Mouse (Mus musculus): ENCODE results near the gene Nrl.

DNA sequence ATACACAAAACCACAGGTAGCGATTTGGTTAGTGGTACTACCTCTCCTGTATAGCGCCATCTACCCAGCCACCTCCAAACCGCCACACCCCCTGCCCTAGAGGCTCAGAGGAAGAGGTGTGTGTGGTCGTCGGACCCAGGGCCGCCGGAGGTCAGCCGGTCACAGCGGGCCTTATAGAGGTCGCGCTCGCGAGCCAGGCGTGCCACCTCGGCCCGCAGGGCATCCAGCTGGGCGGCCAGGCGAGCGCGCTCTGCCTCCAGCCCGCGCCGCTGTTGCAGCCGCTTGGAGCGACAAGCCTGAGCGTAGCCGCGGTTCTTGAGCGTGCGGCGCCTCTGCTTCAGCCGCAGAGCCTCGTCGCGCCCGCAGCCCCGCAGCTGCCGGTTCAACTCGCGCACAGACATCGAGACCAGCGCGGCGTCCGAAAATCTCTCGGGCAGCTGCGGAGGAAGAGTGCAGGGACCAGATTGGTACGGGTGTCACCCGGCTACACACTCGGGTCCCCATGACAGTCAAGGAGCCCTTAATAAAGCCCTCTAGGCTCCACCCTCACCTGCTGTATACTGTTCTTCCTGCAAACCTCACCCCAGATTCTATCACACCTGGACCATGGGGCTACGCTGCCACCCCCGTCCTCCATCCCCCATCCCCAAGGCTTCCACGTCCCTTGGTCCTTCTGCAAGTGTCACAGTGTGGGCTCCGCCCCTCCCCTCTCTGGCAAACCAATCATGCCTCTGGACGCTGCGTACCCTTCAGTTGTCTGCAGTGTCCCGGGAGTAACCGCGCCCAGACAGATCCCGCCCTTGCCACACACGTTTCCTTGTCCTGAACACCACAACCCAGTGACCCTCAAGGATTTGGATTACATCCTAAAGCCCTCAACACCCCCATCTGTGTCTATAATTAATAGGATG, 4.1 kb downstream of the Nrl start:
- TF ChIP-seq POLR2A (IDR thresholded peaks at IDR 0.05; ENCODE audit: insufficient read depth, low read depth, low read length) (no peak), CTCF (IDR thresholded peaks at IDR 0.05; ENCODE audit: insufficient read depth, low read depth, low read length) (no peak)

Data from olfactory bulb, adult 2 months (tissue).